Mouse (Mus musculus) erythroblast, adult 5-6 weeks (primary cell): ENCODE measurements around the gene Supt20. TPM values are rescaled to one million over a fixed set of nuclear protein-coding genes. Genes with fewer than 3 reads are reported as not detected.

Experiments
- ATAC-seq: replicated peaks from 2 replicates; pipeline ENCODE4 v1.8.0; 2016; ENCODE audit warnings: moderate number of reproducible peaks, mild to moderate bottlenecking, moderate TSS enrichment, inconsistent platforms; ENCODE audit not compliant: poor library complexity, low FRiP score, severe bottlenecking
- total RNA-seq, 2 experiments: library from RNA; stranded (forward) in 1 of 2; stranded (reverse) in 1 of 2; fragments of 150-400 nt in 1 of 2; fragments of 200-764, 138-1000 nt in 1 of 2; gene quantifications; 2 replicates each; pipeline versions ENCODE4 v1.2.3 to v1.2.4; 2015 to 2017; ENCODE audit warnings: low replicate concordance in 2 of 2

Gene Supt20
- total RNA-seq (2015; ENCODE audit: low replicate concordance) = 21.5 and 40.5 TPM in 2 replicates
- 11.4 and 14.9 TPM in 2 replicates for total RNA-seq (2017; ENCODE audit: low replicate concordance)

DNA sequence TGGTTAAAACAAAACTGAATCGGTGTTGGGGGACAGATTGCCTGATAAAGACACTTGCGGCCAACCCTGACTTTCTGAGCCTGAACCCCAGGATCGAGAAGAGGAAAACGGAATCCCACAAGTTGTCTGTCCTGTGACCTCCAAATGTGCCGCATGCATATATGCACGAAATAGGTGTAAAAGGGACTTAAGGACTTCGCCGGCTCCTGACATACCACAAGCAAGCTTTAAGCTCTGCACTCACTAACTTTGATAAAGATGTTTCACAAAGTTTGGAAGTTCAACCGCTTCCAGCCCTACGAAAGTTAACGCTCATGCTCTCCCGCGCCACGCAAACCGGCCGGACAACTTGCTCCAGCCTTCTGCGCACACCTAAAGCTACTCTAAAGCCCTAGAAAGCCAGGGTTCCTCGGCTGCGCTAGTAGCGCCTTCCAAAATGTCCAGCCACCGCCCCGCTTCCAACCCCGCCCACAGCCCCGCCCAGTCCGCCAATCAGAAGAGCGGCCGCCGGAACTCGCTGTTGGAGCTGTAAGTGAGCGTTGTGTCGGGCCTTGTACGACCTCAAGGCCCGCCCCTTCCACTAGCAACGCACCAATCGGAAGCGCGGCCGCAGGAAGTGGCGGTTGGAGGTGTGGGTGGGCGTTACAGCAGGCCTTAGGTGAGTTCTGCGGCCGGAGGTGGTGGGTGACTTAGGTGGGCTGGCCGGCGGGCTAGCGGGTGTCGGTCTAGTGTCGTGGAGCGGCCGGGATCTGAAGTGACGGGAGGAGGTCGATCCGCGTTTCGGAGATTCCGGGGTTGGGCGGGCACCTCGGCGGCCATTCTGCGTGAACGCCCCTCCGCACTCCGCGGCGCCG, at the start of gene Supt20:
Gene Supt20 (plus strand): TSS at position 606 of the 854 bp plus-strand sequence.
- peak; percentile 98 for ATAC-seq

DNA sequence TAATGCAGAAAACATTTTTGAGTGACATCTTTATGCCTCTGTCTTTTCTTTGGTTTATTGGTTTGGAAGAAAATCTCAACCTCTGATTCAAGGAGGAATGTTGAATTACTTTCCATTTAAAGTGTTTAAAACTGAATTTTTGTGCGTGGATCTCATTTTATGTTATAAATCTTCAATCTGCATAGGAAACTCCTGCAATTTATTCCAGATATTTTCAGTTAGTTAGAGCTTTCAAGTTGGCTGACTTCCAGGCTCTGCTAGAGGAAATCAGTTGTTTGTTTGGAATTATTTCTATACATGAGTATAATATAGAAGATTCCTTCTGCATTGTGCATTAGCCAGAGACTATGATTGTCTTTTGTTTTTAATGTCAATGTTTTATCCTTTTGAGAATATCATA, 49.8 kb upstream of the Supt20 start:
- no peak for ATAC-seq

DNA sequence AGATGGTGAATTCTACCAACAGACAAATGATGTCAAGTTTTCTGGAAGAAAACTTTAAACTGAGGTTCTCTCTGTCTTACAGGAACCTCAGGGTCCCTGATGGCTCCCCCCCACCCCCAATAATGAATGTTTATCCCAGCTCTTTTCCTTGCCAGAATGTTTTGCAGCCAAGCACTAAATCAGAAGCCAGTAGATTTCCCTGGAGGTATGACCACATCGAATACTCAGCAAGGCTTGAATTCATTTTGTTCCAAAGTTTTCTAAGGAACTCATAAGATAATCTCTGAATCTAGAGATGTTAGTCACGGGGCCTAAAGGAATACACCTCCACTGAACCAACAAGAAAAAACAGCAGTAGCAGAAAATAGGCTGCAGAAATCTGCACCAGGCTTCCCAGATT, 45.0 kb upstream of the Supt20 start:
- ATAC-seq = no peak

DNA sequence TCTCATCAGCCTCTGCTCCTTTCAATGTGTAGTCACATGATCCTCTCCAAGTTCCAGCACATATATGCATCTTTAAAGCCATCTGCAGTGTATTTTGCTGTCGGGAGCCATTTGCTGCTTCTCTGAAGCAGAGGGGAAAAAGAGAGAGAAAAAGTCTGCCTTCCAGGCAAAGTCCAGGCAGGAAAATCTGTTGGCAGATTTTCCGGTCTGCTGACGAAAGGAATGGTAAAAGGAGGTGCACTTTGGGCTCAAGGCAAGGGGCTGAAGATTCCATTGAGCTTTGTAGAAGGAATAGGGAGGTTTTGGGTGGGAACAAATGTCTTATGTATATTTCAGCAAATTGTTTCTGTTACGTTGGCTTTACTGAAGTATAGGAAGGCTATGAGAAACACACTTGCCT, 41.0 kb upstream of the Supt20 start:
- ATAC-seq = no peak

DNA sequence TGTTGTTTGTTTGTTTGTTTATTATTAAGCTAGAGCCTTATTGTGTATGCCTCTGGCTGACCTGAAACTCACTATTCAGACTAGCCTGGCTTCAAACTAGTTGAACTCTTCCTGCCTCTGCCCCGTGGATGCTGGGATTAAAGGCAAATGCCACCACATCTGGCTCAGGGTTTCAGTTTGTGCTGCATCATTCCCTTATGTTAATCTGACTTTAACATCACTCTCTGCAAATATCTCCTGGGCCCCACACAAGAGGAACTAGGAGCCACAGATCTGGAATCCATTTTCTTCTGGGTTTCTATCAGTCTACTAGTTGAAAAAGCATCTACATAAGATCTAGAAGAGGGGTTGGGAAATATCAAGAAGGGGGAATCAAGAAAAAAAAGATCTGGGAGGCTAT, 38.4 kb upstream of the Supt20 start:
- no peak for ATAC-seq

DNA sequence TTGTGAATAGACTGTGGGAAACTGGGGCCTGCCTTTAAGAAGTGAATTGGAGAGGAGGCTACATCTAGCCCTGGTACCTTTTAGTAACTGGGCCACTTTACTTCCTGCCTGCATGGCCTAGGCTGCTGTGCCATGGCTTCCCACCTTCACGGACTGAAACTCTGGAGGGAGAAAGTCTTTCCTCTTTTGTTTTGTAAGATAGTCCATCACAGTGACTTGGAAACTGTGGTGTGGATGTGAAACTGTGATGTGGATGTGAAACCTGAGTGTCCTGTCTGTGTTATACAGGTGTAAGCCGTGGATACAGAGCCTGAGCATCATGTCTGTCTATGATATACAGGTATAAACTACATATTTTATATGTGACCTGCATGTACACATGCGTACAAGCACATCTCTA, 35.5 kb upstream of the Supt20 start:
- ATAC-seq = no peak

DNA sequence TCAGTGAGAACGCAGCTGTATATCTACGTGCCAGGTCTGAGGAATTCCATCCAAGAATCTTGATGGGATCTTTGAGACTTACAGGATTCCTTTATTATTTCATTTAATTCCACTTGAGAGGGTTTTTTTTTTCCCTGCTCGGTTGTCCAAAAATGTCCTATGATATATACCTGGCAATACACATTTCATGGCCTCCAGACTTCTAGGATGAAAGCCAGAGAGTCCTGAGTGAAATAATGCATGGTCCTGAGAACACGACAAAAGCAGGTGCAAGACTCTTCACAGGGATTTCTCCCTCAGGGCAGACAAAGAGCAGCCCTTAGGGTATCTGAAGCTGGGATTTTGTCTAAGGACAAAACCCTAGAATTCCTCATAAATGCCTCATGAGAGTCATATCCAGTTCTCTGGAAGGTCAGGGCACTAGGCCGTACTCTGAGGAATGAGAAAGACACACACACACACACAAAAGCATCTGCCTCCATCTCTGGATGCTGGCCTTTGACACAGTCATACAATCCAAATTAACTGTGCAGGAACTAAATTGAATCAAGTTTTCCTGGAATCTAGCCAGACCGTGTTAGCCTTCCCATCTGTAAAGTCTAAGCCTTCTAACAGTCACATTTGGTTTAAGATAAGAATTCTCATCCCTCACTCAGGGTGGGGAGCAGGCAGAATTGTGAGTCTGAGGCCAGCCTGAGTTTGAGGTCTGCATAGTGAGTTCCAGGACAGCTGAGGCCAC, 34.5 kb upstream of the Supt20 start:
- ATAC-seq = no peak

DNA sequence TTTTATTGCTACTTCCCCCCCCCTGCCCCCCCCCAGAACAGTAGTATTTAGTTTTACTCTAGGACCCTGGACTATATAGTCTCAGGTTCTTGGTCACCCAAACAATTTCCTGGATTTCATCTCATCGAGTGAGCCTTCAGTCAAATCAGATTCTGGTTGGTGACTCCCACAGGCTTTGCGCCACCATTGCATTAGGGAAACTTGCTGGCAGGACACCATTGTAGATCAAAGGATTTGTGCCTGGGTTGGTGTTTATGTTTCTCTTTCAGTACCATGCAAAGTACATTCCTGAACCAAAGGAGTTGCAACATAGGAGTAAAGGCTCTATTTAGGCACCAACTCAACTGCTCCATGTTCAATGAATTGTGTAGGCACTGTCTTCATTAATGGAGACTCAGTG, 32.9 kb upstream of the Supt20 start:
- no peak for ATAC-seq

DNA sequence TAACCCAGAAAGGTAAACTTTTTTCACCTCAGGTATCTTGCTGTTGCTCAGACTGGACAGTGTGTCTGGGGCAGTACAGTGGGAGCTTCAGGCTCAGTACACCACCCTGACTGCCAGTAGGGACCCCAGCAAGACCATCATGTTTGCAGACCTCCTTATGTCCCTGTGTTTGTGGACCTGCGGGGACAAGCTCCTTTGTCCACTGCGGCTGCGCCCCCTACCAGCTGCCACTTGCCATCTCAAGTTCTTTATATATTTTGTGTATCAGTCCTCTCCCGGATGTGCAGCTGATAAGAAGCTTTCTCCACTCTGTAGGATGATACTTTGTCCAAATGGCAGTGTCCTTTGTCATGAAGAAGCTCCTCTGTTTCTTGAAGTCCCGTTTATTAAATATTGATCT, 30.2 kb upstream of the Supt20 start:
- ATAC-seq = no peak

DNA sequence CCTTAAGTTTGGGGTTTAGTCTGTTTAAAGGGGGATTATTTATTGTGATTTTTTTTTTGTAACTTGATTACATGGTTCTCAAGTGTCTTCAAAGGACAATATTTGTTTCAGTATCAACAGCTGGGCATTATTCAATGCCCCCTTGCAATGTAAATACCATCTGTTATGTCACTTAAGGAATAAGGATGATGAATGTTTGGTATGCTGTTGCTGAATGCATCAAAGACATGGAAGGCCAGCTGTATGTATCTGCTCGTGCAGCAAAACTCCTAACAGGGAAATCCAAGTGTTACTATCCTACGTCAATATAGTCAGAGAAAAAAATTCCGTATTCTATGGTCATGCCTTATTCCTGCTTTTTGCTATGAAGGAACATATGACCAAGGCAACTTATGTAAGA, 24.5 kb upstream of the Supt20 start:
- ATAC-seq = no peak

DNA sequence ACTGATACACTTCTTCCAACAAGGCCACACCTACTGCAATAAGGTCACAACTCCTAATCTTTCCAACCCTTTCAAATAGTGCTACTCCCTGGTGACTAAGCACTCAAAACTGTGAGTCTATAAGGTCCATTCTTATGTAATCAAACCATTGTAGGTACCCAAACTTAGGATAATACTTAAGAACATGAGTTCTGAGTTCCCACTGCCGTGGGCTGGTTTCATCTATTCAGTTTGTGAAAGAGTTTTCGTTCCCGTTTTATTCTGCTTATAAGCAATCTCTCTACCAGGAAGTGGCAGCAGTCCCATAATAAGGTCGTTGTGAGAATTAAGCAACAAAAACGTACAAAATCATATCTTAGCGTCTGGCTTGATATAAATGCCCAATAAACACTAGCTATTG, 23.9 kb upstream of the Supt20 start:
- no peak for ATAC-seq

DNA sequence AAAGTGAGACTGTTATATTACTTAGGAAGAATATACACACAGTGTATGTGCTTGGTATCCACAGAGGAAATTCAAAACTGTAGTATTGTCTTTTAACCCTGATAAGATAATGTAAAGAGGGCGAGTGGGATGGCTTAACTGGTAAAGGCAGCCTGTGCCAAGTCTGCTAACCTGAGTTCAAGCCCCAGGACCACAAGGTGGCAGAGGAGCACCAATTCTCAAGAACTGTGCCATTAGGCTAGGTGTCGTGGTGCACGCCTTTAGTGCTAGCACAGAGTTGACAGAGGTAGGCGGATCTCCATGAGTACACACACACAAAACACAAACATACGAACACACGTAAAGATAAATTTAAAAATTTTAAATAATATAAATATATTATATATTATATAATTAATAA, 23.0 kb upstream of the Supt20 start:
- no peak for ATAC-seq

DNA sequence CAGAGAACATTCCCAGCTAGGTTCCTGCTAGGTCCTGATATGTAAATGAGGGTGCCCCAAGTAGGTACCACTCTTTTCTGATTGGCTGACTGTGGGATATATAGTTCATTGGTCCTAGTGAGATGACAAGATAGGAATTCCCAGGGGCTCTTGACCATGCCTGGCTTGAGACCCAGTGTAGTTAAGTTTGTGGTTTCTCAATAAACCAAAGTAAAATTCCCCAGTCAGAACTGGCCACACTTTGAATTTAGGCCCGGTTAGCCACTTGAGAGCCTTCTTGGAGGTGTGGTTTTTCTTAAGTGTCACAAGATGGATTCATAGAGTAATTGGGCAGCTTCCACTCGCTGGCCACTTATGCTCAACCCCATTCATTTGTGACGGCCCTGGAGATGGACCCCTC, 20.5 kb upstream of the Supt20 start:
- no peak for ATAC-seq

DNA sequence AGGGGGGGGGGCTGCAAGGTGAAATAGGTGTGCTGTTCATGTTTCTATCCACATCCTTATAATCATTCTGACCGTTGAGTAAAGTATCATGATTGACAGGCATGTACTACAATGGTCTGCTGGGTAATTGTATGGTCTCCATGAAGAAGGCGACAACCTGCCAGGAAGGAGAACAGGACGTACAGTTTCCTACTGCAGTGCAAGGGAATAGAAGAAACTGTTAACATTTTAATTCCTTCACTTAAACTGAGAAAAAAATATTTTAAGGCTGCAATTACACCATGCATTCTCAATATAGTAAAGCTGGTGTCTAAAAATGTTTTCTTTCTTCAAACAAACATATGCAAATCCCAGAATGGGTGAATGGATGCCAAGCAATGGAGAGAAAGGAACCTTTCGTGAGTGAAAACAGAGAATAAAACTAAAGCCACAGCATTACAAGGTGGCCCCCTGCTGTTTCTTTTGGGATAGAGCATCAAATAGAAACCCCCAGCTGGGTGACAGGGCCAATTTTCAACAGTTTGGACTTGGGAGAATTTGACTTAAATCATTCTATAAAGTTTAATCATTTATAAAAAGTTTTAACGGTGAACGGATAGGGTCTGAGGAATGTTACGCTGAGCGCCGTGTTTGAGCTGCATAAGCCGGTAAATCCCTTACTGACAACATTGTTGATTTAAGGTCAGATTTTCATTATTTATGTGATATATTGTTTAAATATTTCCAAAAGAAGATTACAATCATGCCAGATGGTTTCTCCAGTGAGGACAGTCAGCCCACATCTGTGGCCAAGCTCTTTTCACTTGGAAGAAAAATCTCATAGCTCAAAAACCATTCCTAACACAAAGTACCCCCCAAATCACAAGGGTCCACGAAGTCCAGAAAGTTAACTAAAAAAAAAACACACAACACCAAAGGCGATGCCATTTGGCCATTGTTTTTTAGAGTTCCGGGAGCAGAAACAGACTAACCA, 19.8 kb upstream of the Supt20 start:
- no peak for ATAC-seq

DNA sequence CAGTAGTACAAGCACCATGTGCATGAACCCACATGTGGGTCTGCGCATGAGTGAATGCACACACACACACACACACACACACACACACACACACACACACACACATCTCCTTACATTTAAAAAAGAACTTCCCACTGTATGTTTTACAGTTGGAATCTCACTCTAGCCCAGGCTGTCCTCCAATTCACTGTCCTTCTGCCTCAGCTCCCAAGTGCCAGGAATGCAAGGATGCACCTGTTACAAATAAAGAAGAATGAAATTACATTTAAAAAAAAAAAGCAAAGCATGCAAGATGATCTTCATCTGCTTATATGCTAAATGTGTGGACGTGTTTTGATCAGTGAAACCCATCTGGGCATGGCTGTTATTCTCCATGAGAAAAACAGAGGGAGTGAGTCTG, 15.8 kb upstream of the Supt20 start:
- ATAC-seq = no peak

DNA sequence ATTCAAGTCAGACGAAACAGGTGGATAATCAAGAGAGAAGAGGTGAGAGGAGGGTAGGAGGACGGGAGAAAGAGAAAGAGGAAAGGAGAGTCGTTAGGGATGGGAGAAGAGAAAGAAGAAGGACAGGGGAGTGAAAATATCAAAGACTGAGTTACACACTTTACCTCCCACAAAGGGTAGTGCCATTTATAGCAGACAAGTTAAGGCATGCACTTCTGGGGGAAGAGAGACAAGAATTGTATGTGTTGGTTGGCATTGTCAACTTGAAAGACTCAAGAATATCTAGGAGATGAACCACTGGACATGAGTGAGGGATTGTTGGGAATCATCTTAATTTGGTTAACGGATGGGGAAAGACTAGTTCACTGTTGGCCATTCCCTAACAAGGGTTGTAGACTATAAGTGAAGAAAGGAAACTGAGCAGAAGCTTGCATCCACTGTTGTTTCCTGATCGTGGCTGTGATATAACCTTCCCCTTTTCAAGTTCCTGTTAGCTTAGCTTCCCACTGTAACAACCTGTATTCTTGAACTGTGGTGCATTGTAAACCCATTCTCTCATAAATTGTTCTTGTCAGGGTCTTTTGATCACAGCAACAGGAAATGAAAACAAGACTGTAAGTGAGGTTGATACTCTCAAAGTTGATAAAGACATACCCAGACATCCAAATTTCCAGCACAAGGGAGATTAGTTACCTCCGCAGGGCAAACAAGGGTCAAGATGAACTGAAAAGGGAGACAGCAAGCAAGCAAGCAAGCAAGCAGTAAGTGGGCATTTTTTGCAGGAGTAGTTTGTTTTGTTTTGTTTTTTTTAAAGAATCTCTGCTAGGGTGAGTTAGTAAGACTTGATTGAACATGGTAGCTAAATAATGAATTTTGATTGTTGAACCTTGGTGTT, 11.1 kb upstream of the Supt20 start:
- no peak for ATAC-seq

DNA sequence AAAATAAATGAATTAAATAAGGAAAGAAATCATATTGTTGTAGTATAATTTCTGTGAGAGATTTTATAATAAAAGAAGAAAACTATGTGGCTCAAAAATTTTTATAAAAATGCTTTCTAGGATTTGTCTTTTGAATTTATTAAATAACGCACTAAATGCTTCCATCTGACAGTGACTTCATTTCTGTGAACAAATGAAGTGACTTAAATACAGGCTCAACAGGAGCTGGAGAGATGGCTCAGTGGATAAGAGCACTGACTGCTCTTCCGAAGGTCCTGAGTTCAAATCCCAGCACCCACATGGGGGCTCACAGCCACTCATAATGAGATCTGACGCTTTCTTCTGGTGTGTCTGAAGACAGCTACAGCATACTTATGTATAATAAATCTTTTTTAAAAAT, 7.4 kb upstream of the Supt20 start:
- no peak for ATAC-seq

DNA sequence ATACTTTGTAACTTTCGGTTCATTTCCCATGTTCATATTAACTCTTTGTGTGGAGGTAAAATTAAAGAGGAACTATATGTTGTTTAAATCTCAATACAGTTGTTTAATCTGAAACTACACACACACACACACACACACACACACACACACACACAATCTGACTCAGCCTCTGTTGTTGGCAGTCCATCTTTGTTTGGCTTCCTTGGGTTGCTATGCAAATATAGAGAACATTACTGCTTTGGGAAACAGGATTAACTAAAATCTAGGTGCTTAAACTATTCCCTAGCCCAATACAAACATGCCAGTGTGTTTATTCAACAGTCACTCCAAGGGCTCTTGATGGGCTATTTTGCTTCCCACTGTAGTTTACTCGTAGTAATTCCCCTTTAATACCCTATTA, 5.4 kb upstream of the Supt20 start:
- ATAC-seq = no peak

DNA sequence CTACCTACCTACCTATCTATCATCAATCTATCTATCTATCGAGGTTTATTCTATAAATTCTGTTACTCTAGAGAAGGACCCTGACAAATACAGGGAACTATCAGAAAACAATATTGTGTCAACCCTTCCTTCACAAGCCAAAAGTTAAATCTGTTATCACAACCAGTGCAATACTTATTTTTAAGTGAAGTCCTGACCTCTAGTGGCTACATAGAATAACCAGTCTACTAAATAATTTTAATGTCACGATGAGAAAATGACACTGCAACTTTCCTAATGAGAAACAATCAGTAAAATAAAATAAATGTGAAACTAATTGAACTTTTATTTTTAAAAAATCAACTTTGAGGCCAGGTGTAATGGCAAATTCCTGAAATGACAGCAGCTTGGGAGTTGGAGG, 3.5 kb upstream of the Supt20 start:
- no peak for ATAC-seq
